Mouse (Mus musculus): ENCODE measurements around the gene D330020A13Rik.
"Not testable (repeated sequence)": the region's sequence is repeated elsewhere in the genome, so short reads cannot be mapped to it uniquely, and the experiment has no call there.

The D330020A13Rik gene

GRCm38 (mm10) chr6:120294056-120294784, at the start of gene D330020A13Rik, which contains the start of gene B4galnt3:
D330020A13Rik (plus strand) TSS chr6:120294364.
B4galnt3 (minus strand) TSS chr6:120294559.
- peak; percentile 1 for DNase-seq

- no peak for DNase-seq
Measured at GRCm38 (mm10) chr6:120246676-120247075, 47.5 kb upstream of the D330020A13Rik start.

GRCm38 (mm10) chr6:120249831-120250230, 44.3 kb upstream of the D330020A13Rik start:
- DNase-seq: no peak

- DNase-seq: no peak
Measured at GRCm38 (mm10) chr6:120251010-120251409, 43.2 kb upstream of the D330020A13Rik start.

- no peak for DNase-seq
Measured at GRCm38 (mm10) chr6:120252741-120253140, 41.4 kb upstream of the D330020A13Rik start.

- DNase-seq: no peak
Measured at GRCm38 (mm10) chr6:120254640-120255039, 39.5 kb upstream of the D330020A13Rik start.

GRCm38 (mm10) chr6:120255144-120255543, 39.0 kb upstream of the D330020A13Rik start:
- DNase-seq: no peak

- no peak for DNase-seq
Measured at GRCm38 (mm10) chr6:120255701-120256100, 38.5 kb upstream of the D330020A13Rik start.

GRCm38 (mm10) chr6:120256431-120256935, 37.7 kb upstream of the D330020A13Rik start:
- DNase-seq: no peak

- no peak for DNase-seq
Measured at GRCm38 (mm10) chr6:120259481-120259880, 34.7 kb upstream of the D330020A13Rik start.

GRCm38 (mm10) chr6:120262886-120263531, 31.2 kb upstream of the D330020A13Rik start:
- no peak for DNase-seq

GRCm38 (mm10) chr6:120263608-120264007, 30.6 kb upstream of the D330020A13Rik start:
- DNase-seq: no peak

- no peak for DNase-seq
Measured at GRCm38 (mm10) chr6:120264151-120264550, 30.0 kb upstream of the D330020A13Rik start.

- no peak for DNase-seq
Measured at GRCm38 (mm10) chr6:120274181-120274580, 20.0 kb upstream of the D330020A13Rik start.

- no peak for DNase-seq
Measured at GRCm38 (mm10) chr6:120274887-120275286, 19.3 kb upstream of the D330020A13Rik start.

GRCm38 (mm10) chr6:120275301-120275700, 18.9 kb upstream of the D330020A13Rik start:
- no peak for DNase-seq

- DNase-seq: no peak
Measured at GRCm38 (mm10) chr6:120276874-120277449, 17.2 kb upstream of the D330020A13Rik start.

- DNase-seq: no peak
Measured at GRCm38 (mm10) chr6:120287279-120287678, 6.9 kb upstream of the D330020A13Rik start.

GRCm38 (mm10) chr6:120288541-120288940, 5.6 kb upstream of the D330020A13Rik start:
- DNase-seq: no peak

GRCm38 (mm10) chr6:120289430-120289829, 4.7 kb upstream of the D330020A13Rik start:
- DNase-seq: no peak

GRCm38 (mm10) chr6:120291396-120292009, 2.7 kb upstream of the D330020A13Rik start:
- no peak for DNase-seq

- peak; percentile 19 for DNase-seq
Measured at GRCm38 (mm10) chr6:120294785-120295133, 595 bp downstream of the D330020A13Rik start.

GRCm38 (mm10) chr6:120296589-120296988, 2.4 kb downstream of the D330020A13Rik start:
- DNase-seq: not testable (repeated sequence)

Data from cerebellum, adult 8-10 months (tissue).